Mouse (Mus musculus) forebrain, embryonic 12.5 days (tissue): ENCODE measurements around the gene Pcdh9. TPM values are rescaled to one million over a fixed set of nuclear protein-coding genes. Genes with fewer than 3 reads are reported as not detected.

Experiments used
- ATAC-seq: fragments of 200-750 bp; cut with Nextera tagmentation; 2 replicates; pipeline ENCODE4 v1.8.0; 2017; ENCODE audit warnings: moderate TSS enrichment; ENCODE audit not compliant: low FRiP score
- H3K27ac ChIP-seq: fragments of 300-500 bp; sonication (generic); 2 replicates; pipeline ENCODE4 v1.5.1; 2016; ENCODE audit warnings: mild to moderate bottlenecking
- H3K27me3 ChIP-seq: fragments of 300-500 bp; sonication (generic); 2 replicates; pipeline ENCODE4 v1.6.1; 2016; ENCODE audit warnings: mild to moderate bottlenecking
- H3K36me3 ChIP-seq: fragments of 300-500 bp; sonication (generic); replicated peaks from 2 replicates; pipeline ENCODE4 v1.6.1; 2016; ENCODE audit warnings: mild to moderate bottlenecking
- H3K4me1 ChIP-seq: fragments of 300-500 bp; sonication (generic); 2 replicates; pipeline ENCODE4 v1.6.1; 2016
- H3K4me2 ChIP-seq: fragments of 300-500 bp; sonication (generic); 2 replicates; pipeline ENCODE4 v1.6.1; 2016; ENCODE audit warnings: mild to moderate bottlenecking, moderate library complexity
- H3K4me3 ChIP-seq: fragments of 300-500 bp; sonication (generic); replicated peaks from 2 replicates; pipeline ENCODE4 v1.5.1; 2016; ENCODE audit warnings: mild to moderate bottlenecking
- H3K9ac ChIP-seq: fragments of 300-500 bp; sonication (generic); 2 replicates; pipeline ENCODE4 v1.6.1; 2016; ENCODE audit warnings: mild to moderate bottlenecking
- H3K9me3 ChIP-seq: fragments of 300-500 bp; sonication (generic); 2 replicates; pipeline ENCODE4 v1.6.1; 2016
- WGBS: fragments of 180-500 bp; shearing (Covaris S2); methylation state at CpG from one replicate; pipeline ENCODE4 v1.1.7; 2016; 5-methylcytosine and 5-hydroxymethylcytosine counted together
- polyA plus RNA-seq: library from polyadenylated mRNA; unstranded; fragments of >200 nt; fragmentation: Nextera tagmentation; extraction: Ambion mirVana; gene quantifications from 2 replicates; pipeline ENCODE4 v1.2.1, GENCODE M21; 2016

Gene Pcdh9
- polyA plus RNA-seq, 1 experiment from 2014 or later = 90.0 TPM

- no peaks in the 10 kb centered on the region; the same call in 1 of the 2 replicates for H3K27me3 ChIP-seq
- no peaks in the 10 kb centered on the region for H3K9me3 ChIP-seq
- H3K9ac ChIP-seq = no peak overlapping the region
- no peaks in the 10 kb centered on the region for H3K4me1 ChIP-seq
- H3K27ac ChIP-seq = no peak overlapping the region
- 8% methylated on average over 5 of the region's 5 CpGs for WGBS
- ATAC-seq = no peak
- no peak overlapping the region for H3K4me3 ChIP-seq
- H3K36me3 ChIP-seq = no peaks in the 10 kb centered on the region
- no peak overlapping the region for H3K4me2 ChIP-seq
Observed at GRCm38 (mm10) chr14:93341390-93341789, 549.1 kb downstream of the Pcdh9 start.

- H3K9me3 ChIP-seq = no peaks in the 10 kb centered on the region
- H3K9ac ChIP-seq = no peak overlapping the region
- peaks cover 5% of the 10 kb centered on the region; the same call in 1 of the 2 replicates for H3K4me1 ChIP-seq
- no peak overlapping the region for H3K4me3 ChIP-seq
- no peaks in the 10 kb centered on the region for H3K36me3 ChIP-seq
- H3K4me2 ChIP-seq = no peak overlapping the region
- H3K27me3 ChIP-seq = no peaks in the 10 kb centered on the region
- peak overlapping the region; percentile 8; the same call in 1 of the 2 replicates for H3K27ac ChIP-seq
- ATAC-seq = no peak
Observed at GRCm38 (mm10) chr14:93329247-93329646, 561.2 kb downstream of the Pcdh9 start.

- no peak for ATAC-seq
- no peaks in the 10 kb centered on the region for H3K36me3 ChIP-seq
- H3K27me3 ChIP-seq = no peaks in the 10 kb centered on the region
Observed at GRCm38 (mm10) chr14:93317393-93317792, 573.1 kb downstream of the Pcdh9 start.

GRCm38 (mm10) chr14:93288361-93288760, 602.1 kb downstream of the Pcdh9 start:
- no peak overlapping the region for H3K9ac ChIP-seq
- no peak overlapping the region for H3K4me3 ChIP-seq
- H3K27me3 ChIP-seq = no peaks in the 10 kb centered on the region
- H3K4me2 ChIP-seq = no peak overlapping the region
- H3K27ac ChIP-seq = no peak overlapping the region
- no peaks in the 10 kb centered on the region for H3K9me3 ChIP-seq
- WGBS = 50% methylated on average over 2 of the region's 2 CpGs
- ATAC-seq = no peak
- H3K4me1 ChIP-seq = no peaks in the 10 kb centered on the region; the same call in 1 of the 2 replicates
- H3K36me3 ChIP-seq = no peaks in the 10 kb centered on the region

More at GRCm38 (mm10) chr14:93317393-93317792, 573.1 kb downstream of the Pcdh9 start:
- no peak overlapping the region for H3K4me3 ChIP-seq
- H3K9ac ChIP-seq = no peak overlapping the region
- no peak overlapping the region for H3K4me2 ChIP-seq
- H3K9me3 ChIP-seq = no peaks in the 10 kb centered on the region
- no peak overlapping the region for H3K27ac ChIP-seq
- no peaks in the 10 kb centered on the region for H3K4me1 ChIP-seq

GRCm38 (mm10) chr14:93287642-93288041, 602.8 kb downstream of the Pcdh9 start:
- H3K4me1 ChIP-seq = no peaks in the 10 kb centered on the region; the same call in 1 of the 2 replicates
- no peaks in the 10 kb centered on the region for H3K27me3 ChIP-seq
- H3K36me3 ChIP-seq = no peaks in the 10 kb centered on the region
- H3K27ac ChIP-seq = no peak overlapping the region
- H3K9ac ChIP-seq = no peak overlapping the region
- peak; percentile 30; the same call in 1 of the 2 replicates for ATAC-seq
- WGBS = 27% methylated on average over 1 of the region's 1 CpGs
- H3K9me3 ChIP-seq = no peaks in the 10 kb centered on the region
- H3K4me3 ChIP-seq = no peak overlapping the region
- no peak overlapping the region for H3K4me2 ChIP-seq

GRCm38 (mm10) chr14:93285136-93285535, 605.3 kb downstream of the Pcdh9 start:
- ATAC-seq = no peak
- H3K27ac ChIP-seq = no peak overlapping the region
- no peak overlapping the region for H3K4me2 ChIP-seq
- H3K4me1 ChIP-seq = no peaks in the 10 kb centered on the region; the same call in 1 of the 2 replicates
- H3K4me3 ChIP-seq = no peak overlapping the region
- H3K9ac ChIP-seq = no peak overlapping the region
- 83% methylated on average over 7 of the region's 7 CpGs for WGBS
- H3K9me3 ChIP-seq = no peaks in the 10 kb centered on the region
- no peaks in the 10 kb centered on the region for H3K27me3 ChIP-seq
- no peaks in the 10 kb centered on the region for H3K36me3 ChIP-seq

- Histone ChIP-seq H3K4me1 (no peaks in the 10 kb centered on the region; the same call in 1 of the 2 replicates), H3K36me3 (no peaks in the 10 kb centered on the region), H3K9ac (no peak overlapping the region), H3K27me3 (no peaks in the 10 kb centered on the region), H3K4me2 (no peak overlapping the region), H3K9me3 (no peaks in the 10 kb centered on the region), H3K27ac (no peak overlapping the region), H3K4me3 (no peak overlapping the region)
- 74% methylated on average over 3 of the region's 3 CpGs for WGBS
- ATAC-seq = no peak
Observed at GRCm38 (mm10) chr14:93284009-93284408, 606.5 kb downstream of the Pcdh9 start.

- Histone ChIP-seq H3K4me2 (no peak overlapping the region), H3K27ac (no peak overlapping the region), H3K36me3 (no peaks in the 10 kb centered on the region), H3K9me3 (no peaks in the 10 kb centered on the region), H3K27me3 (no peaks in the 10 kb centered on the region), H3K4me1 (no peaks in the 10 kb centered on the region), H3K4me3 (no peak overlapping the region), H3K9ac (no peak overlapping the region)
- no peak for ATAC-seq
Observed at GRCm38 (mm10) chr14:93275661-93276060, 614.8 kb downstream of the Pcdh9 start.

- ATAC-seq = no peak
- Histone ChIP-seq H3K4me2 (no peak overlapping the region), H3K4me3 (no peak overlapping the region), H3K36me3 (no peaks in the 10 kb centered on the region), H3K9ac (no peak overlapping the region), H3K9me3 (no peaks in the 10 kb centered on the region), H3K27ac (no peak overlapping the region), H3K4me1 (no peaks in the 10 kb centered on the region), H3K27me3 (no peaks in the 10 kb centered on the region)
Observed at GRCm38 (mm10) chr14:93274767-93275166, 615.7 kb downstream of the Pcdh9 start.

- no peaks in the 10 kb centered on the region for H3K27me3 ChIP-seq
- 76% methylated on average over 1 of the region's 1 CpGs for WGBS
- H3K9me3 ChIP-seq = no peaks in the 10 kb centered on the region
- no peak overlapping the region for H3K9ac ChIP-seq
- no peaks in the 10 kb centered on the region for H3K36me3 ChIP-seq
- H3K4me1 ChIP-seq = no peaks in the 10 kb centered on the region
- ATAC-seq = no peak
- H3K27ac ChIP-seq = no peak overlapping the region
- H3K4me3 ChIP-seq = no peak overlapping the region
- H3K4me2 ChIP-seq = no peak overlapping the region
Observed at GRCm38 (mm10) chr14:93253411-93253810, 637.1 kb downstream of the Pcdh9 start.

GRCm38 (mm10) chr14:93240263-93240662, 650.2 kb downstream of the Pcdh9 start:
- Histone ChIP-seq H3K4me3 (no peak overlapping the region), H3K36me3 (no peaks in the 10 kb centered on the region), H3K9ac (no peak overlapping the region), H3K27me3 (no peaks in the 10 kb centered on the region), H3K9me3 (no peaks in the 10 kb centered on the region), H3K4me2 (no peak overlapping the region), H3K4me1 (peaks cover 7% of the 10 kb centered on the region; the same call in 1 of the 2 replicates), H3K27ac (no peak overlapping the region)
- ATAC-seq = no peak
- WGBS = 75% methylated on average over 3 of the region's 3 CpGs

GRCm38 (mm10) chr14:93234333-93234732, 656.1 kb downstream of the Pcdh9 start:
- 85% methylated on average over 3 of the region's 3 CpGs for WGBS
- no peaks in the 10 kb centered on the region for H3K36me3 ChIP-seq
- no peak overlapping the region for H3K27ac ChIP-seq
- no peak overlapping the region for H3K9ac ChIP-seq
- no peaks in the 10 kb centered on the region for H3K9me3 ChIP-seq
- H3K4me1 ChIP-seq = no peaks in the 10 kb centered on the region
- no peaks in the 10 kb centered on the region for H3K27me3 ChIP-seq
- H3K4me2 ChIP-seq = no peak overlapping the region
- no peak for ATAC-seq
- no peak overlapping the region for H3K4me3 ChIP-seq

- no peaks in the 10 kb centered on the region for H3K9me3 ChIP-seq
- 69% methylated on average over 6 of the region's 6 CpGs for WGBS
- no peaks in the 10 kb centered on the region for H3K36me3 ChIP-seq
- no peak overlapping the region for H3K27ac ChIP-seq
- no peaks in the 10 kb centered on the region for H3K27me3 ChIP-seq
- H3K4me1 ChIP-seq = no peaks in the 10 kb centered on the region
- no peak overlapping the region for H3K9ac ChIP-seq
- no peak overlapping the region for H3K4me2 ChIP-seq
- ATAC-seq = no peak
- no peak overlapping the region for H3K4me3 ChIP-seq
Observed at GRCm38 (mm10) chr14:93233599-93233998, 656.9 kb downstream of the Pcdh9 start.
